Mouse (Mus musculus) liver, embryonic 12.5 days (tissue): Measurements from ENCODE around the gene Glmp. TPM values are rescaled to one million over a fixed set of nuclear protein-coding genes. Genes with fewer than 3 reads are reported as not detected.

Source experiments
- polyA plus RNA-seq: library from polyadenylated mRNA; unstranded; fragments of >200 nt; fragmentation: Nextera tagmentation; extraction: Ambion mirVana; gene quantifications from 2 replicates; pipeline ENCODE4 v1.2.1, GENCODE M21; 2016

Gene Glmp
- polyA plus RNA-seq, 1 experiment from 2014 or later, result 96.4 TPM

Other genes starting within 250 kb of the Glmp start
- gene Ttc24, start 246.7 kb upstream of the Glmp start, polyA plus RNA-seq, result not detected in 2 replicates
- gene Iqgap3, start 243.1 kb upstream of the Glmp start, polyA plus RNA-seq, result 11.2 and 11.8 TPM in 2 replicates
- 12.1 and 13.6 TPM in 2 replicates for gene Mef2d, start 182.7 kb upstream of the Glmp start, polyA plus RNA-seq
- 14.5 and 16.0 TPM in 2 replicates for gene Rhbg, start 70.3 kb upstream of the Glmp start, polyA plus RNA-seq
- gene Gm38392, start 37.8 kb upstream of the Glmp start, polyA plus RNA-seq, result 0.20 TPM in 1 of 2 replicates, not detected in the other
- gene Tsacc, start 28.0 kb upstream of the Glmp start, polyA plus RNA-seq, result 9.8 and 10.4 TPM in 2 replicates
- gene Cct3, start 27.9 kb upstream of the Glmp start, polyA plus RNA-seq, result 448 and 488 TPM in 2 replicates
- gene Tmem79, start 11.1 kb downstream of the Glmp start, polyA plus RNA-seq, result 1.6 and 2.0 TPM in 2 replicates
- 56.1 and 58.8 TPM in 2 replicates for gene Smg5, start 11.2 kb downstream of the Glmp start, polyA plus RNA-seq
- 9.2 and 10.0 TPM in 2 replicates for gene Paqr6, start 39.6 kb downstream of the Glmp start, polyA plus RNA-seq
- gene Bglap3, start 47.7 kb downstream of the Glmp start, polyA plus RNA-seq, result 0.11 and 0.13 TPM in 2 replicates
- gene Bglap2, start 53.7 kb downstream of the Glmp start, polyA plus RNA-seq, result not detected in 2 replicates
- not detected in 2 replicates for gene Bglap, start 59.4 kb downstream of the Glmp start, polyA plus RNA-seq
- 104 and 115 TPM in 2 replicates for gene Pmf1, start 85.3 kb downstream of the Glmp start, polyA plus RNA-seq
- 14.0 and 14.9 TPM in 2 replicates for gene Slc25a44, start 100.1 kb downstream of the Glmp start, polyA plus RNA-seq
- gene Sema4a, start 136.2 kb downstream of the Glmp start, polyA plus RNA-seq, result 14.4 and 17.6 TPM in 2 replicates
- 189 TPM in 2 replicates for gene Lmna, start 184.9 kb downstream of the Glmp start, polyA plus RNA-seq
- 2.8 and 3.1 TPM in 2 replicates for gene Mex3a, start 207.4 kb downstream of the Glmp start, polyA plus RNA-seq
- gene Rab25, start 223.3 kb downstream of the Glmp start, polyA plus RNA-seq, result 0.70 TPM in 1 of 2 replicates, not detected in the other
- gene Lamtor2, start 228.1 kb downstream of the Glmp start, polyA plus RNA-seq, result 101 and 102 TPM in 2 replicates
- 37.9 and 39.5 TPM in 2 replicates for gene Ubqln4, start 228.7 kb downstream of the Glmp start, polyA plus RNA-seq